Mouse (Mus musculus): ENCODE results near the gene Gm49339. TPM values are rescaled to one million over a fixed set of nuclear protein-coding genes. Genes with fewer than 3 reads are reported as not detected.
"Not testable (repeated sequence)": the region's sequence is repeated elsewhere in the genome, so short reads cannot be mapped to it uniquely, and the experiment has no call there.

Gm49339 gene
- polyA plus RNA-seq, 1 experiment from 2014 or later = not detected

- not testable (repeated sequence) for H3K9me3 ChIP-seq (ENCODE audit: control insufficient read depth, low read depth, low read length); H3K4me1 ChIP-seq (ENCODE audit: control insufficient read depth, insufficient read depth, low read length); H3K9ac ChIP-seq (replicated peaks; ENCODE audit: low read depth, low read length); H3K27me3 ChIP-seq (ENCODE audit: control insufficient read depth, insufficient read depth, low read length); H3K4me3 ChIP-seq (ENCODE audit: low read depth, low read length); H3K36me3 ChIP-seq (ENCODE audit: control insufficient read depth, insufficient read depth, low read length); H3K4me2 ChIP-seq (replicated peaks; ENCODE audit: low read depth, low read length); H3K27ac ChIP-seq (ENCODE audit: low read length); ATAC-seq (ENCODE audit: insufficient number of reproducible peaks, insufficient read depth, low FRiP score, low read depth)
- WGBS = no CpG with 5 or more reads among the region's 2 CpGs
Observed at GRCm38 (mm10) chr10:51490691-51491090, 10.3 kb downstream of the Gm49339 start, which contains the start of gene Lilrb4a. TSS of gene Lilrb4a (plus strand) at chr10:51490956.

- Histone ChIP-seq H3K4me2 (replicated peaks; ENCODE audit: low read depth, low read length) (no peak overlapping the region), H3K9me3 (ENCODE audit: control insufficient read depth, low read depth, low read length) (no peaks in the 10 kb centered on the region), H3K27me3 (ENCODE audit: control insufficient read depth, insufficient read depth, low read length) (no peaks in the 10 kb centered on the region), H3K4me1 (ENCODE audit: control insufficient read depth, insufficient read depth, low read length) (no peaks in the 10 kb centered on the region), H3K36me3 (ENCODE audit: control insufficient read depth, insufficient read depth, low read length) (no peaks in the 10 kb centered on the region), H3K27ac (ENCODE audit: low read length) (no peak overlapping the region), H3K9ac (replicated peaks; ENCODE audit: low read depth, low read length) (no peak overlapping the region), H3K4me3 (ENCODE audit: low read depth, low read length) (no peak overlapping the region)
- ATAC-seq (ENCODE audit: insufficient number of reproducible peaks, insufficient read depth, low FRiP score, low read depth) = no peak
Observed at GRCm38 (mm10) chr10:51520021-51520420, 39.6 kb downstream of the Gm49339 start.

GRCm38 (mm10) chr10:51521453-51521852, 41.0 kb downstream of the Gm49339 start:
- no peak overlapping the region for H3K27ac ChIP-seq (ENCODE audit: low read length)
- H3K4me2 ChIP-seq (replicated peaks; ENCODE audit: low read depth, low read length) = no peak overlapping the region
- H3K4me1 ChIP-seq (ENCODE audit: control insufficient read depth, insufficient read depth, low read length) = no peaks in the 10 kb centered on the region
- no peaks in the 10 kb centered on the region for H3K27me3 ChIP-seq (ENCODE audit: control insufficient read depth, insufficient read depth, low read length)
- no peaks in the 10 kb centered on the region for H3K9me3 ChIP-seq (ENCODE audit: control insufficient read depth, low read depth, low read length)
- ATAC-seq (ENCODE audit: insufficient number of reproducible peaks, insufficient read depth, low FRiP score, low read depth) = no peak
- H3K4me3 ChIP-seq (ENCODE audit: low read depth, low read length) = no peak overlapping the region
- H3K36me3 ChIP-seq (ENCODE audit: control insufficient read depth, insufficient read depth, low read length) = no peaks in the 10 kb centered on the region
- H3K9ac ChIP-seq (replicated peaks; ENCODE audit: low read depth, low read length) = no peak overlapping the region

- 55% methylated on average over 7 of the region's 7 CpGs for WGBS
- Histone ChIP-seq H3K27ac (ENCODE audit: low read length) (no peak overlapping the region), H3K36me3 (ENCODE audit: control insufficient read depth, insufficient read depth, low read length) (no peaks in the 10 kb centered on the region), H3K4me2 (replicated peaks; ENCODE audit: low read depth, low read length) (no peak overlapping the region), H3K9ac (replicated peaks; ENCODE audit: low read depth, low read length) (no peak overlapping the region), H3K9me3 (ENCODE audit: control insufficient read depth, low read depth, low read length) (no peaks in the 10 kb centered on the region), H3K4me1 (ENCODE audit: control insufficient read depth, insufficient read depth, low read length) (no peaks in the 10 kb centered on the region), H3K4me3 (ENCODE audit: low read depth, low read length) (no peak overlapping the region), H3K27me3 (ENCODE audit: control insufficient read depth, insufficient read depth, low read length) (no peaks in the 10 kb centered on the region)
- ATAC-seq (ENCODE audit: insufficient number of reproducible peaks, insufficient read depth, low FRiP score, low read depth) = no peak
Observed at GRCm38 (mm10) chr10:51526090-51526489, 45.7 kb downstream of the Gm49339 start.

GRCm38 (mm10) chr10:51526633-51527032, 46.2 kb downstream of the Gm49339 start:
- Histone ChIP-seq H3K4me3 (ENCODE audit: low read depth, low read length) (no peak overlapping the region), H3K9ac (replicated peaks; ENCODE audit: low read depth, low read length) (no peak overlapping the region), H3K27ac (ENCODE audit: low read length) (no peak overlapping the region), H3K36me3 (ENCODE audit: control insufficient read depth, insufficient read depth, low read length) (no peaks in the 10 kb centered on the region), H3K9me3 (ENCODE audit: control insufficient read depth, low read depth, low read length) (no peaks in the 10 kb centered on the region), H3K4me2 (replicated peaks; ENCODE audit: low read depth, low read length) (no peak overlapping the region), H3K4me1 (ENCODE audit: control insufficient read depth, insufficient read depth, low read length) (no peaks in the 10 kb centered on the region), H3K27me3 (ENCODE audit: control insufficient read depth, insufficient read depth, low read length) (no peaks in the 10 kb centered on the region)
- 64% methylated on average over 4 of the region's 4 CpGs for WGBS
- no peak for ATAC-seq (ENCODE audit: insufficient number of reproducible peaks, insufficient read depth, low FRiP score, low read depth)

- Histone ChIP-seq H3K4me2 (replicated peaks; ENCODE audit: low read depth, low read length) (no peak overlapping the region), H3K4me3 (ENCODE audit: low read depth, low read length) (no peak overlapping the region), H3K27ac (ENCODE audit: low read length) (no peak overlapping the region), H3K4me1 (ENCODE audit: control insufficient read depth, insufficient read depth, low read length) (no peaks in the 10 kb centered on the region), H3K27me3 (ENCODE audit: control insufficient read depth, insufficient read depth, low read length) (no peaks in the 10 kb centered on the region), H3K9ac (replicated peaks; ENCODE audit: low read depth, low read length) (no peak overlapping the region), H3K36me3 (ENCODE audit: control insufficient read depth, insufficient read depth, low read length) (no peaks in the 10 kb centered on the region), H3K9me3 (ENCODE audit: control insufficient read depth, low read depth, low read length) (no peaks in the 10 kb centered on the region)
- no peak for ATAC-seq (ENCODE audit: insufficient number of reproducible peaks, insufficient read depth, low FRiP score, low read depth)
- 52% methylated on average over 8 of the region's 8 CpGs for WGBS
Observed at GRCm38 (mm10) chr10:51528840-51529434, 48.5 kb downstream of the Gm49339 start.

- Histone ChIP-seq H3K36me3 (ENCODE audit: control insufficient read depth, insufficient read depth, low read length) (no peaks in the 10 kb centered on the region), H3K27ac (ENCODE audit: low read length) (no peak overlapping the region), H3K4me3 (ENCODE audit: low read depth, low read length) (no peak overlapping the region), H3K9me3 (ENCODE audit: control insufficient read depth, low read depth, low read length) (no peaks in the 10 kb centered on the region), H3K27me3 (ENCODE audit: control insufficient read depth, insufficient read depth, low read length) (no peaks in the 10 kb centered on the region), H3K9ac (replicated peaks; ENCODE audit: low read depth, low read length) (no peak overlapping the region), H3K4me2 (replicated peaks; ENCODE audit: low read depth, low read length) (no peak overlapping the region), H3K4me1 (ENCODE audit: control insufficient read depth, insufficient read depth, low read length) (no peaks in the 10 kb centered on the region)
- 68% methylated on average over 3 of the region's 3 CpGs for WGBS
- no peak for ATAC-seq (ENCODE audit: insufficient number of reproducible peaks, insufficient read depth, low FRiP score, low read depth)
Observed at GRCm38 (mm10) chr10:51529497-51529896, 49.1 kb downstream of the Gm49339 start.

- ATAC-seq (ENCODE audit: insufficient number of reproducible peaks, insufficient read depth, low FRiP score, low read depth) = no peak
Observed at GRCm38 (mm10) chr10:51530813-51531212, 50.4 kb downstream of the Gm49339 start.

More at GRCm38 (mm10) chr10:51530813-51531212, 50.4 kb downstream of the Gm49339 start:
- 83% methylated on average over 7 of the region's 7 CpGs for WGBS
- Histone ChIP-seq H3K9me3 (ENCODE audit: control insufficient read depth, low read depth, low read length) (no peaks in the 10 kb centered on the region), H3K36me3 (ENCODE audit: control insufficient read depth, insufficient read depth, low read length) (no peaks in the 10 kb centered on the region), H3K4me3 (ENCODE audit: low read depth, low read length) (no peak overlapping the region), H3K4me1 (ENCODE audit: control insufficient read depth, insufficient read depth, low read length) (no peaks in the 10 kb centered on the region), H3K27ac (ENCODE audit: low read length) (no peak overlapping the region), H3K9ac (replicated peaks; ENCODE audit: low read depth, low read length) (no peak overlapping the region), H3K4me2 (replicated peaks; ENCODE audit: low read depth, low read length) (no peak overlapping the region), H3K27me3 (ENCODE audit: control insufficient read depth, insufficient read depth, low read length) (no peaks in the 10 kb centered on the region)
